Mouse (Mus musculus) intestine, postnatal 0 days (tissue): ENCODE measurements around the gene Tns1. TPM values are rescaled to one million over a fixed set of nuclear protein-coding genes. Genes with fewer than 3 reads are reported as not detected.
"Not testable (repeated sequence)": the region's sequence is repeated elsewhere in the genome, so short reads cannot be mapped to it uniquely, and the experiment has no call there.

Experiments used
- ATAC-seq: fragments of 200-750 bp; cut with Nextera tagmentation; 2 replicates; pipeline ENCODE4 v1.8.0; 2017; ENCODE audit warnings: mild to moderate bottlenecking, moderate TSS enrichment, moderate library complexity
- H3K27ac ChIP-seq: fragments of 300-500 bp; sonication (generic); 2 replicates; pipeline ENCODE4 v1.5.1; 2014; ENCODE audit warnings: mild to moderate bottlenecking, low read depth, low read length, moderate library complexity
- H3K27me3 ChIP-seq: fragments of 300-500 bp; sonication (generic); replicated peaks from 2 replicates; pipeline ENCODE4 v1.6.1; 2014; ENCODE audit warnings: low read length, mixed read lengths; ENCODE audit not compliant: control insufficient read depth, insufficient read depth
- H3K36me3 ChIP-seq: fragments of 300-500 bp; sonication (generic); 2 replicates; pipeline ENCODE4 v1.6.1; 2014; ENCODE audit warnings: mild to moderate bottlenecking, moderate library complexity; ENCODE audit not compliant: control insufficient read depth, insufficient read depth
- H3K4me1 ChIP-seq: fragments of 300-500 bp; sonication (generic); replicated peaks from 2 replicates; pipeline ENCODE4 v1.6.1; 2014; ENCODE audit warnings: antibody characterized with exemption, low read length, mixed read lengths; ENCODE audit not compliant: control insufficient read depth, insufficient read depth
- H3K4me2 ChIP-seq: fragments of 300-500 bp; sonication (generic); replicated peaks from 2 replicates; pipeline ENCODE4 v1.6.1; 2014; ENCODE audit warnings: low read depth, mild to moderate bottlenecking, moderate library complexity
- H3K4me3 ChIP-seq: fragments of 300-500 bp; sonication (generic); 2 replicates; pipeline ENCODE4 v1.5.1; 2014; ENCODE audit warnings: low read depth, low read length
- H3K9ac ChIP-seq: fragments of 300-500 bp; sonication (generic); 2 replicates; pipeline ENCODE4 v1.6.1; 2014; ENCODE audit warnings: mild to moderate bottlenecking, low read depth, low read length
- H3K9me3 ChIP-seq: fragments of 300-500 bp; sonication (generic); 2 replicates; pipeline ENCODE4 v1.6.1; 2016; ENCODE audit warnings: mixed run types; ENCODE audit not compliant: control insufficient read depth
- CTCF ChIP-seq: sonication (generic); IDR thresholded peaks from 2 replicates; pipeline ENCODE4 v1.5.1; 2016; ENCODE audit warnings: low read depth, mild to moderate bottlenecking, control low read depth, antibody characterized with exemption, moderate library complexity
- WGBS: fragments of 180-500 bp; shearing (Covaris S2); extraction: QIAGEN DNeasy Blood & Tissue Kit; methylation state at CpG from one replicate; pipeline ENCODE4 v1.1.7; 2014; 5-methylcytosine and 5-hydroxymethylcytosine counted together
- polyA plus RNA-seq: library from polyadenylated mRNA; unstranded; fragments of >200 nt; fragmentation: Nextera tagmentation; extraction: Ambion mirVana; gene quantifications from 2 replicates; pipeline ENCODE4 v1.2.1, GENCODE M21; 2015

Tns1 gene
- 20.0 and 21.5 TPM in 2 replicates for polyA plus RNA-seq

- H3K9ac ChIP-seq = peak within 1 kb of the TSS; percentile 31
- H3K9me3 ChIP-seq = no peaks in the 10 kb centered on the region
- H3K4me3 ChIP-seq = peak within 1 kb of the TSS; percentile 53
- no peak for TF ChIP-seq CTCF
- ATAC-seq = peak; percentile 36; the same call in 1 of the 2 replicates
- H3K36me3 ChIP-seq = no peaks in the 10 kb centered on the region
- no peaks in the 10 kb centered on the region for H3K4me1 ChIP-seq
- no peak within 1 kb of the TSS for H3K27ac ChIP-seq
- whole genome bisulfite sequencing = under 1% methylated on average over 84 of the region's 84 CpGs
- H3K27me3 ChIP-seq = peaks cover 6% of the 10 kb centered on the region; the same call in 1 of the 2 replicates
- peak within 1 kb of the TSS; percentile 98 for H3K4me2 ChIP-seq
Observed at GRCm38 (mm10) chr1:74124021-74124981, at the start of gene Tns1. Tns1 (minus strand) TSS chr1:74124449.

GRCm38 (mm10) chr1:74172722-74173121 lies 48.5 kb upstream of the Tns1 start:
- Histone ChIP-seq H3K27me3 (no peaks in the 10 kb centered on the region), H3K4me1 (no peaks in the 10 kb centered on the region), H3K4me3 (no peak overlapping the region), H3K4me2 (no peak overlapping the region), H3K9ac (no peak overlapping the region), H3K36me3 (no peaks in the 10 kb centered on the region), H3K9me3 (no peaks in the 10 kb centered on the region), H3K27ac (no peak overlapping the region)
- 80% methylated on average over 3 of the region's 3 CpGs for WGBS
- no peak for ATAC-seq
- TF ChIP-seq CTCF = no peak

GRCm38 (mm10) chr1:74169721-74170120 lies 45.5 kb upstream of the Tns1 start:
- H3K27me3 ChIP-seq = no peaks in the 10 kb centered on the region
- ATAC-seq = no peak
- no peak overlapping the region for H3K4me2 ChIP-seq
- no peak overlapping the region for H3K9ac ChIP-seq
- 88% methylated on average over 3 of the region's 3 CpGs for WGBS
- H3K9me3 ChIP-seq = no peaks in the 10 kb centered on the region
- no peak overlapping the region for H3K27ac ChIP-seq
- H3K4me3 ChIP-seq = no peak overlapping the region
- H3K4me1 ChIP-seq = no peaks in the 10 kb centered on the region
- no peaks in the 10 kb centered on the region for H3K36me3 ChIP-seq
- no peak for TF ChIP-seq CTCF

- no peaks in the 10 kb centered on the region for H3K9me3 ChIP-seq
- H3K4me3 ChIP-seq = no peak overlapping the region
- ATAC-seq = no peak
- no peaks in the 10 kb centered on the region for H3K27me3 ChIP-seq
- H3K4me1 ChIP-seq = no peaks in the 10 kb centered on the region
- TF ChIP-seq CTCF = no peak
- WGBS = 85% methylated on average over 5 of the region's 5 CpGs
- no peaks in the 10 kb centered on the region for H3K36me3 ChIP-seq
- H3K9ac ChIP-seq = no peak overlapping the region
- no peak overlapping the region for H3K27ac ChIP-seq
- no peak overlapping the region for H3K4me2 ChIP-seq
Observed at GRCm38 (mm10) chr1:74167136-74167535, 42.9 kb upstream of the Tns1 start.

- no peaks in the 10 kb centered on the region for H3K36me3 ChIP-seq
- ATAC-seq = no peak
- H3K9ac ChIP-seq = no peak overlapping the region
- H3K9me3 ChIP-seq = no peaks in the 10 kb centered on the region
- WGBS = 64% methylated on average over 2 of the region's 2 CpGs
- no peak overlapping the region for H3K27ac ChIP-seq
- H3K4me1 ChIP-seq = no peaks in the 10 kb centered on the region
- no peak overlapping the region for H3K4me2 ChIP-seq
- TF ChIP-seq CTCF = no peak
- H3K4me3 ChIP-seq = no peak overlapping the region
- H3K27me3 ChIP-seq = no peaks in the 10 kb centered on the region
Observed at GRCm38 (mm10) chr1:74160036-74160435, 35.8 kb upstream of the Tns1 start.

- not testable (repeated sequence) for H3K27ac ChIP-seq, H3K4me1 ChIP-seq, ATAC-seq, H3K9ac ChIP-seq, H3K36me3 ChIP-seq, H3K9me3 ChIP-seq, H3K27me3 ChIP-seq, H3K4me3 ChIP-seq, H3K4me2 ChIP-seq
- 72% methylated on average over 4 of the region's 5 CpGs for WGBS
Observed at GRCm38 (mm10) chr1:74159613-74160012, 35.4 kb upstream of the Tns1 start.
